Mouse (Mus musculus) spleen, postnatal 10 days (tissue): ENCODE results near the gene Tnfrsf22.
A peak's percentile ranks its signal among the peaks of the same experiment; 100 is the strongest.

Experiments
- DNase-seq, 2 experiments: peaks; one replicate each; pipeline ENCODE4 v3.0.0; 2021 to 2022; ENCODE audit warnings: low spot score in 2 of 2

The Tnfrsf22 gene

DNA sequence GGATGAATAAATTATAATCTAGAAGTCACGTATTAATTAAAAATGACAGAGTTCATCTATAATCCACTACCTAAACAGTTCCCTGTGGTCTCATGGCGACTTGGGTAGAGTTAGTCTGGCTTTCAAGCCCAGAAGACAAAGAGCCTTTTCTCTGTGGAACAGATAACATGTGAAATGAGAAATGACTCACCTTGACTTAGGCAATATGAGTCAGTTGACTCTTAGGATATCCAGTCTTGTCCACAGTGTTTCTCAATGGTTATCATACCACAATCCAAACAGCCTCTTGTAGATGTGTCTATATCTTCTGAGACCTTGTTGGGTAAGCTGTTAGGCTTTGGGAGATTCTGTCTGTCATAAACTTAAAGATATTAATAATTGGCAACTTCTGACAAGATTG is 18.0 kb downstream of the Tnfrsf22 start:
- no peak for DNase-seq

GRCm38 (mm10) chr7:143629501-143629900 is 20.0 kb downstream of the Tnfrsf22 start:
- DNase-seq, result no peak

- no peak for DNase-seq
Observed at GRCm38 (mm10) chr7:143628540-143628939, 20.9 kb downstream of the Tnfrsf22 start, which contains the start of gene Tnfrsf26. Gene Tnfrsf26, minus strand, starts transcription at chr7:143628722.

GRCm38 (mm10) chr7:143627555-143628286 is 21.7 kb downstream of the Tnfrsf22 start:
- DNase-seq, result peak; percentile 17 to 24

DNA sequence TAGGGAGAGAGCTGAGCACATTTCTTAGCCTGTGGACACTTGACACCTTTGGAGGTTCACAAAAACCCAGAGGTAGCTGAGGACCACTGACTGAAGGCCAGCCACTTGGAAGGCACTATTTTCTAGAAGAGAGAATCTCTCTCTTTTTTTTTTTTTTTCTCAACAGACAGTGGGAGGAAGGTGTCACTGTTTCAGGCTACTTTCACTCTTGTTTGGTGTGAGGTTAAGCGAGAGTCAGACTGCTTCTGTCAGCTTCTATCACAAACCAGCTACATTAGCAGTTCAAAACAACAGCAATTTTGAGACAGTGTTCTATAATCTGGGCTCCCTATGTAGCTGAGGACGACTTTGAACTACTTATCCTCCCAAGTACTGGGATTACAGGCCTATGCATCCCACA is 23.3 kb downstream of the Tnfrsf22 start:
- no peak for DNase-seq

GRCm38 (mm10) chr7:143625151-143625550 is 24.3 kb downstream of the Tnfrsf22 start:
- no peak for DNase-seq

GRCm38 (mm10) chr7:143624561-143624960 is 24.9 kb downstream of the Tnfrsf22 start:
- DNase-seq, result no peak

DNA sequence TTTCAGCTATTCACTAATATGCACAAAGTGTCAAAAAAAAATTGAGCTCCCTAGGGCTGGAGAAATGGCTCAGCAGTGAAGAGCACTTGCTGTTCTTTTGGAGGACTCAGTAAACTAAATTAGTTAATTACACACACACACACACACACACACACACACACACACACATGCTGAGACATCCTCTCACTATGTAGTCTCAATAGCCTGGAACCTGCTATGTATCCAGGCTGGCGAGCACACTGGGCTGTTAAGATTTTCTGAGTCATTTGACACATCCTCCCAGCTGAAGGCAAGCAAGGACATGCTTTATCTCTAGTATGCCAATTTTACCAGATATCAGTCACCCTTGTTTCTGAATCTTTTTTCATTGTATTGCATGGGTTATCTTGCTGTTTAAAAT is 28.5 kb downstream of the Tnfrsf22 start:
- no peak for DNase-seq

DNA sequence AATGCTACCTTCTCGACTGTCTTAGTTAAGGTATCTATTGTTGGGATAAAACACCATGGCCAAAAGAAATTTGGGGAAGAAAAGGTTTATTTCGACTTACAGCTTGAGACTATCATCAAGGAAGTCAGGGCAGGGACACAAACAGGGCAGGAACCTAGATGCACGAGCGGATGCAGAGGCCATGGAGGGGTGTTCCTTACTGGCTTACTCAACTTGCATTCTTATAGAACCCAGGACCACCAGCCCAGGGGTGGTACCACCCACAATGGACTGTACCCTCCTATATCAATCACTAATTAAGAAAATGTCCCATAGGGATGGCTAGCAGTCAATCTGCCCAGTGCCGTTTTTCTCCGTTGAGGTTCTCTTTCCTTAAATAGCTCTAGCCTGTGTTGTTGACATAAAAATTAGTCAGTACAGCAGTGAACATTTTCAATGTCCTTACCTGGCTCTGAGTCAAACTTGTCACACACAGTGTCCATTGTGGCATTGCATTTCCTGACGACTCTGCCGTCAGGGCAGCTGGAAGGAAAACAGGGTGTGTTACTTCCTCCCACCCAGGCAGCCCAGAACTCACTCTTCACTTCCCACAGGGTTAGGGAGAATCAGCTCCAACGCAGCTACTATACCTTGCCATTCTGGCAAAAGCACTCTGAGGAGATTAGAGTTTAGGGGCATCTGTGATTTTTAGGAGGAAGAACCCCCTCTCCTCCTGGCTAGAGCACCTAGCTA is 34.9 kb downstream of the Tnfrsf22 start:
- DNase-seq, result no peak

DNA sequence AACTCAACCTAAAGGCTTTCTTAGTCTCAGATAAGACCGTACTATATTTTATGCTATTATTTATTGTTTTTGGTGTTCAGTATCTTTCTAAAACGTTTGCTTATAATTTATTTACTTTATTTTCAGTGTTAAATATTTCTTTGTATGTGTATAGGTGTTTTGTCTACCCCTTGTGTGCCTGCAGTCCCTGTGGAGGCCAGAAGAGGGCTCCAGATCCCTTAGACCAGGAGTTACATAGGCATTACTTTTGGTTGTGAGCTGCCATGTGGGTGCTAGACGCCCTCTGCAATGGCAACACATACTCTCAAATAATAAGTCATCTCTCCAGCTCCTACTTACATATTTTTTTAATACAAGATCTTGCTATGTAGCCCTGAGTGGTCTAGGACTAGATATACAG is 37.2 kb downstream of the Tnfrsf22 start:
- DNase-seq, result peak in 1 of 2 experiments; percentile 54

DNA sequence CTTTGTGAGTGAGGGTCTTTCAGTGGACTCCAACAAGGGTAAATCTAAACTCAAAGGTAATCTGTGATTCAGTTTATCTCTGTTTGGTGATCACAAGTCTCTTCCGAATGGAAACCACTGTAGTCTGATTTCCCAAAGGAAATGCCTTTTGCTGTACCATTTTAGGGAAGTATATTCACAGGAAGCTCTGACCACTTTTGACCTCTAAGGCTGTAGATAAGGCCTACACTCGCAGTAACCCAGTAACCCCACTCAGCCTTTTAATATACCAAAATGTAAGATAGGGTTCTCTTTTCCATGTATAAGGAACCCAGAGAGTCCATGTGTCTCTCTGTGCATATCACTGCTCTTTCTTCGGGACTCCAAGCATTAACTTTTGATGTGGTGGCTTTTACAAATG is 44.1 kb downstream of the Tnfrsf22 start:
- no peak for DNase-seq

DNA sequence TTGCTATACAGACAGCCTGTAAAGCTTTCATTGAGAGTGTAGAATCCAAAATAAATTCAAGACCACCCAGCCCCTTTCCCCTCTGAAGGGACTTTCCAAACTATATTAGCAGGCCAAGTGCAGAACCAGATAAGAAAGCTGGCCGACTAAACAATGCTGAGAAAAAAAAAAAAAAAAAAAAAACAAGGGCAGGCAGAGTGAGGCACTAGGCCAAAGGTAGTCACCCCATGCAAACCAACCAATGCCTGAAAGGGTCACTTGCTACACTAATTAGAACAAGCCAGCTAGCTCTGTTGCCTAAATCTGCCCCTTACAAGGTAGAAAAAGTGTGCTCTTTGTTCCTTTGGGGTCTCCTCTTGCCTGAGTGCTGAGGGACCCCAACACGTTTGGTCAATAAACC is 44.6 kb downstream of the Tnfrsf22 start:
- no peak for DNase-seq

DNA sequence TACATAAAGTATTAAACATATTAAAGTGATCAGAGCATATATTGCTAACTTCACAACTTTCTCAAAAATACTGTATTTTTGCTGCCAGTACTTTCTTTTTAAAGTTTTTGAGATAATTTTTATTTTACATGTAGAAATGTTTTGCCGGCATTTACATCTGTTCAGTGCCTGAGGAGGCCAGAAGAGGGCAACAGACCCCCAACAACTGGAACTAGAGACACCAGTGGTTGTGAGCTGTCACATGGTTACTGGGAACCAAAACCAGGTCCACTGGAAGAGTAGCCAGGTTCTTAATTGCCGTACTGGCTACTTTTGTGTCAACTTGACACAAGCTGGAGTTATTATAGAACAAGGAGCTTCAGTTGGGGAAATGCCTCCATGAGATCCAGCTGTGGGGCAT is 47.8 kb downstream of the Tnfrsf22 start:
- no peak for DNase-seq

DNA sequence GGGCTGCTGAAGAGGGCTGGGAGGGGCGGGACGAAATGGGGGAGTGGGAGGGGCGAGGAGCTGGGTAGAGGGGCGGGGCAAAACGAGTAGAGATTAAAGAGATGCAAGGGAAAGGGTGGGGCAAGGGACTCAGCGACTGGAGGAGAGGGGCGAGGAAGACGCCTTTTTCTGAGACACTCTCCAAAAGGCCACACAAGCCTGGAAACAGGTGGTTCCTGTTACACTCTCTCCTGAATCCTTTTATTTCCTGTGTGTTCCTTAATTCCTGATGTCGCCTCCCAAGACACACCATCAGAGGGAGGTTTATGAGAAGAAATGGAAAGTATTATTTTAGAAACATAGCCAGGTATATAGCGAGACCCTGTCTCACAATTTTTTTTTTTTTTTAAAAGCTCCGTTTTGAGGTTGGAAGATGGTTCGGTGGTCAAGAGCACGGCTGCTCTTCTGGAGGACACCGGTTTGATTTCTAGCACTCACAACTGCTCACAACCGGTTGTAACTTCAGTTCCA is 49.2 kb downstream of the Tnfrsf22 start:
- DNase-seq, result no peak

- peak; percentile 93 to 98 for DNase-seq
Observed at GRCm38 (mm10) chr7:143599428-143600230, 49.8 kb downstream of the Tnfrsf22 start, which contains the start of gene Cars. Gene Cars, minus strand, starts transcription at chr7:143600090.

DNA sequence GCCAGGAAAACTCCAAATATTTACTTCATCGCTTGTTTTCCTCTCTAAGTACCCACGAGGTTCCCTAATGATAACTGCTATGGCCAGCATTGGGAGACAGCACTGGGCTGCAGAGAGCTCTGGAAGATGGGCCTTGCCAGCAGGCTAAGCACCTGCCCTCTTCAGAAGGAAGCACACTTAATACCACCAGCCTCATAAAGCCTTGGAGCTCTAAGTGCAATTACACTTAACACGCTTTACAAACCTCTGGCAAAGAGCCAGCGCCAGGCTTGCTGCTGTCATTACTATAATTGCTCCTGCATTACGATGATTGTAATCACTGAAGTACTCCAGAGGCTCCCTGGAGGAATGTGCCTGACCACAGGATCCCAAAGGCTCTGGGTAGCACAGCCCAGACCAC is 54.6 kb downstream of the Tnfrsf22 start:
- no peak for DNase-seq

- DNase-seq, result no peak
Observed at GRCm38 (mm10) chr7:143592255-143592654, 57.2 kb downstream of the Tnfrsf22 start.

DNA sequence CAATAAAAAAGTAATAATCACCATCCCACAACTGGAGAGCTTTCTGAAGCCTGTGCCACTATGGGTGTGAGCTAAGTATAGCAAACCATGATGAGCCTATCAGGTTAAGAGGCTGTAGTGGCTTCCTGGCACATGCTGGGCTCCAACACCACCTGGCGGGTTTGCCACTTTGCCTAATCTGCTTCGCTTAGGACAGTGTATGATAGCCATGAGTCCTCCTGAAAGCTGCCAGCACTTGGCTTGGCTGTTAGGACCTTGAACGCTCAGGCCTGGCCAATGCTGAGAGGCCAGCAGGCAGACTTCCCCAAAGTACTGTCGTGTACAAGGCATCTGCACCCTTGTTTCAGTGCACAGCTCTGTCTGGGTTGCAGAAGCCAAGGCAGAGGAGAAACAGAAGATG is 61.5 kb downstream of the Tnfrsf22 start:
- DNase-seq, result no peak

GRCm38 (mm10) chr7:143587586-143587985 is 61.9 kb downstream of the Tnfrsf22 start:
- DNase-seq, result no peak
